Mouse (Mus musculus): ENCODE measurements around the gene Prkd2. TPM values are rescaled to one million over a fixed set of nuclear protein-coding genes. Genes with fewer than 3 reads are reported as not detected.

The Prkd2 gene
- polyA plus RNA-seq, 1 experiment from 2014 or later = 80.0 TPM

DNA sequence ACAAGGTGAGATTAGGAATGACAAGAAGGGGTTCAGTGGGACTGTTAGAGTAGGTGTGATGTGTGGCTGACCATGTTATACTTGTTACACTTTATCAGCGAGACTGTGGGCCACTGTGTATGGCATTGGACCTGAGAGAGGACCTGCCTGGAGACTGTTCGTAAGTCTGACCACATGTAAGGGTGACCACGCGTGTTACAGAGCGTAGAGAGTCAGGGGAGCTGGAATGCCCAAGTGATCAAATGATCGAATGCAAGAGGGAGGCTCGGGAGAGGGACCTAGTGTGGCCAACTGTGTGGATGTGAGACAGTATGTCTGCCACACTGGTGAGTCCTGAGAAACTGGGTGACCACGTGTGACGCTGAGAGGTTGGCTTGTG is 49.6 kb downstream of the Prkd2 start:
- no peak for DNase-seq (ENCODE audit: low spot score)

DNA sequence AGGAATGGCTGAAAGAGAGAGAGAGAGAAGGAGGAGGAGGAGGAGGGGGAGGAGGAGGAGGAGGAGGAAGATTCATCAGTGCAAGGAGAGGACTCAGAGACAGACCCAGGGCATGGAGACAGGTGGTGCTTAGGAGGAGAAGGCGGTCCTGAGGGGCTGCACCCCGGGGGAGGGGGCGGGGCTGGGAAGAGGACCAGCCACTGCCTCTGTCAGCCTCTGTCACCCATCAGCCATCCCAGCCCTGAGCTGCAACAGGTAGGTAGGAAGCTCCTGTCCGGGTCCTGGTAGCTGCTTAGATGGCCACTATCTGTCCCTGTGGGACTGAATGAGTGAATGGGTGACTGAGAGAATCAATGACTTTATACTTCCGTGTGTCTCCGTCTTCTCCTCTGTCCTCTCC is 50.9 kb downstream of the Prkd2 start:
- DNase-seq (ENCODE audit: low spot score) = no peak

DNA sequence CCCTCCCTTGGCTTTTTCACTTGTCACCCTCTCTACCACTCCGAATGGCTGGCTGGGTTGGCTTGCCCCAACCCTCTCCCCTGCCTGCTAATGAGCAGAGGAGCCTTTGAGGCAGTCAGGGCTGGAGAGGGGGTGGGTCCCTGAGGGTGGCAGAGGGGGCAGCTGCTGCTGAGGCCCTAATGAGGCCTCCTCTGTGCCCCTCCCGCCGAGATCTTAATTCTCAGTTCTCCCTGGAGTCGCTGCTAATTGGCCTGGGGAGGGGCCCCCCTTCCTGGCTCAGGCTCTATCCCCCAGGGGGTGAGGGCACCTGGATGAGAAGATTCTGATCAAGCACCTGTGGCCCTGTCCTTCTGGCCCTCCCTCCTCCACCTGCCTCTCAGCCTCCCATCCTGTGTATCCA is 51.6 kb downstream of the Prkd2 start:
- DNase-seq (ENCODE audit: low spot score) = no peak

DNA sequence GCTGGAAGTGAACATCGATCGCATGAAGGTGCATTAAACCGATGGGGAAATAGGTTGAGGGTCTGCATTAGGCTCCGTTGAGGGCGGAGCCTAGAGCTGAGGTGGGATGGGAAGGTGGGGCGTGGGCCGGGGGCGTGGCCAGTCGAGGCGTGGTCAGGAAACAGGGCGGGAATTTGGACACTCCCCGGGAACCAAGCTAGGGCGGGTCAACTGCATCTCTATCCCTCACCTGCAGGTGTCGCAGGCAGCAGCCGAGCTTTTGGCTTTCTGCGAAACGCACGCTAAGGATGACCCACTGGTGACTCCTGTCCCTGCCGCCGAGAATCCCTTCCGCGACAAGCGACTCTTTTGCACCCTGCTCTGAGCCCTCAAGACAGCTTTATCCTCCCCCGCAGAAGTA is 52.3 kb downstream of the Prkd2 start:
- peak; percentile 63 for DNase-seq (ENCODE audit: low spot score)

DNA sequence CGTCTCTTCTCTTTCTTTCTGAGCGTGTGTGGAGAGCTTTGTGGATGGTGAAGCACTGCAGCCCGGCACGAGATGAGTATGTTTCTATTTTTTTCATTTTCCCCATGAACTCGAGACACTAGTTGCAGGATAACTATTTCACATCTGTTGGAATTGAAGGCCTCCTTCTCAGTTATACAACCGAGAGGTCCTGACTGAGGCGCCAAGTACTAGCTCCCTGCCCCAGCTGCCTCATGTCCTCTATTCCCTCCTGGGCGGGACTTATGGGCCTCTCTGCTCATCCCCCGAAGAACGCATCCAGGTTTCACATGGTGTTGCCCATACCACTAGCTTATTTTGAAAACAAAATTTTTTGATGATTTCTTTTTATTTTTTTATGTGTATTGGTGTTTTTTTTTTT is 52.8 kb downstream of the Prkd2 start:
- no peak for DNase-seq (ENCODE audit: low spot score)

DNA sequence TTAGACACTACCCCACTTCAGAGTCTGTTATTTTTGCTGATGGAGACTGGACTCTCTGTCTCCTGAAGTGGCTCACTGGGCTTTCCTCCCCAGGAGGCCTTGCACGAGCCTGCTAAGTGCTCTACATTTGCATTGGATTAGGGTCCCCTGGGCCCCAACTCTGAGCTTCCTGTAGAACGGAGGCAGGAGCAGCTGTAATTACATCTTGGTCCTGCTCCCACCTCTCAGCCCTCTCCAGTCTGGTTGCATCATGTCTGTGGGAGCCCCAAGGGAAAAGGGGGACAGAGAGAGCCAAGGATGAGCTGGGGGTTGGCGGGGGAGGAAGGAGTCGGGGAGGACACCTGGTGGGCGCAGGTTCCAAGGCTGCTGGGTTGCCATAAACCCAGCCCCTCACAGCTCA is 57.8 kb downstream of the Prkd2 start:
- no peak for DNase-seq (ENCODE audit: low spot score)

DNA sequence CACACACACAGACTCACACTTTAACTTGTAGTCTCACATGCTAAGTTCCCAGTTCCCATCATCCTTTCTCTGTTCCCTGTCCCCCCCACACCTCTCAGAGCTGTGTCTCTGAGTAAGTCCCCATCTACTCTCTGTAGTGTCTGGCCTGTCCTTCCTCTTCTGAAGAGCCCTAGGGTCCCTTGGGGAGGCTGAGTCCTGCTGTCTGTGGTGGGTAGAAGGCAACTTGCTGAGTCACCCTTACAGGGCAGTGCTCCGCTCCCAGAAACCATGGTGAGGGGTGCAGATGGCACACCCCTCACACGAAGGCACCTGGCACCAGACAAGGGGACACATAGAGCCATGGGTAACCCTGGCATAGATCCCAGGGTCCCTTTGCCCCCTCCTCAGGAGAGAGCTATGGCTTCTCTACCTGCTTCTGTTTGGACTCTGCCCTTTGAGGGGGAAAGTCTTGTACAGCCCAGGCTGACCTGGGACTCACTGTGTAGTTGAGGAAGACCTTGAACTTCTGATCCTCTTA is 60.8 kb downstream of the Prkd2 start:
- no peak for DNase-seq (ENCODE audit: low spot score)

DNA sequence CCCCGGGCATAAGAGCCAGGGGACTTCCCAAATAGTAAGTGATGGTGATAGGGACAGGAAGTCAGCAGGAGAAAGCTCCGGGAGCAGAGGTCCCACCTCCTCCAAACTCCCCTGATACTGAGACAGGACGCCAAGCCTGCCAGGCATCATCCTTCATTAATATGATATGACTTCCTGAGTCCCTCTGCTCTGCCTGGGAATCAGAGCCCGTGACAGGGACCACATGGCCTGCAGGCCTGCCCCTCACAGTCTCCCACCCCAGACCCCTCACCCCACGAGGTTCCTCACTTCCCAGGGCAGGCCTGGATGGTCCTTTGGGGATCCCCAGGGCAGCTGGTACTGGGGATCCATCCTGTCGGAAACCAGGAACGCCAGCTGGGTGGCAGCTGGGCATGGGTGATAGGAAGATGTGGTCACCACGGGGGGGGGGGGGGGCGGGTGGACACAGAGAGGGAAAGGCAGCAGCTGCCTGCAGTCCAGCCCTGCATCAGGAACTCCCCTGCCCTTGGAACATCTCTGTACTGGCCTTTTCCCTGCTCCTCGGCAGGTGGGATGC is 61.5 kb downstream of the Prkd2 start:
- no peak for DNase-seq (ENCODE audit: low spot score)

DNA sequence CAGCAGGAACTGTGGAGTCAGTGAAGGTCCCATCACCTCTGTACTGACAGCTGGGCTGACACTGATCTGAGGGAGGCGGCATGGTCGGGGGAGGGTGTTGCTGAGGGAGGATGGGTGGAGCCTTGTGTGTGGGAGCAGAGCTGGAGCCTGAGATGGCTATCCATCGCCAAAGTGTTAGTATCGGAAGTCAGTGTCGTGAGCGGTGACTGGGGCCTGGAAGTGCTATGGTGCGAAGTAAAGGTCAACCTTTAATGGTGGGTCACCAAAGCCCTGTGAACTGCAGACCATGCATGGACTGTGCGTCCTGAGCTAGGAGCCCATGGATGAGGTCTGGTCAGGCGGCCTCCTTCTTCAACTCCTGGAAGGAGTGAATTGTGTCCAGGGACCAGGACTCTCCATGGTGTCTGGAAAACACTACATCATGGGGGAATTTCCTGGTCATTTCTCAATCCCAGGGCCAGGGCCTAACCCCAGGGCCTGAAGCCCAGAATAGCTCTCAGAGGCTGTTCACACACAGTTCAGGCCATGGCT is 62.9 kb downstream of the Prkd2 start:
- no peak for DNase-seq (ENCODE audit: low spot score)

DNA sequence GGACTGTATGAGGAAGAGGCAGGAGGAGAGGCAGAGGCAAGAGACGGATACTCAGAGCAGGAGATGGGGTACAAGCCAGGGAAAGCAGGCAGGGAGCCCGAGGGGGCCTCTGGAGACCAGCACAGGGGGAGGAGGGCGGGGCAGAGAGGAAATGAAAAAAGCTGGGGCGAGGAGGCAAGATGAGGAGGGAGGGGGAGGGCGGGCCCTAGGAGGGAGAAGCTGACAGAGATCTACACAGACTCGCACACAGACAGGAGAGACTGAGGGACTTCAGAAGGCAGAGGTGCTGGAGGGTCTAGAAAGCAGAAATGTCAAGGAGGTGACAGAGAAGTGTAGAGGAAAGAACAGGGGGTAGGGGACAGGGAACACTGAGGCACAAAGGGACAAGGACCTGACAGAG is 63.6 kb downstream of the Prkd2 start, which contains the start of gene Ptgir:
TSS of gene Ptgir (plus strand) at position 210 of the 400 bp plus-strand sequence.
- peak; percentile 51 for DNase-seq (ENCODE audit: low spot score)

DNA sequence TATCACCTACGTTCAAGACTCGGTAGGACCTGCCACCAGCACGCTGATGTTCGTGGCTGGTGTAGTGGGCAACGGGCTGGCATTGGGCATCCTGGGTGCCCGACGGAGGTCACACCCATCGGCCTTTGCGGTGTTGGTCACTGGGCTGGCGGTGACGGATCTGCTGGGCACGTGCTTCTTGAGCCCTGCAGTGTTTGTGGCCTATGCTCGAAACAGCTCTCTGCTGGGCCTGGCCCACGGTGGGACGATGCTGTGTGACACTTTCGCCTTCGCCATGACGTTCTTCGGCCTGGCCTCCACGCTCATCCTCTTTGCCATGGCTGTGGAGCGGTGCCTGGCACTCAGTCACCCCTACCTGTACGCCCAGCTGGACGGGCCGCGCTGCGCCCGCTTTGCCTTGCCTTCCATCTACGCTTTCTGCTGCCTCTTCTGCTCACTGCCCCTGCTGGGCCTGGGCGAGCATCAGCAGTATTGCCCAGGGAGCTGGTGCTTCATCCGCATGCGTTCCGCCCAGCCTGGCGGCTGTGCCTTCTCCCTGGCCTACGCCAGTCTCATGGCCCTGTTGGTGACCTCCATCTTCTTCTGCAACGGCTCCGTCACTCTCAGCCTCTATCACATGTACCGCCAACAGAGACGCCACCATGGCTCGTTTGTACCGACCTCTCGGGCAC is 64.3 kb downstream of the Prkd2 start:
- DNase-seq (ENCODE audit: low spot score) = no peak

DNA sequence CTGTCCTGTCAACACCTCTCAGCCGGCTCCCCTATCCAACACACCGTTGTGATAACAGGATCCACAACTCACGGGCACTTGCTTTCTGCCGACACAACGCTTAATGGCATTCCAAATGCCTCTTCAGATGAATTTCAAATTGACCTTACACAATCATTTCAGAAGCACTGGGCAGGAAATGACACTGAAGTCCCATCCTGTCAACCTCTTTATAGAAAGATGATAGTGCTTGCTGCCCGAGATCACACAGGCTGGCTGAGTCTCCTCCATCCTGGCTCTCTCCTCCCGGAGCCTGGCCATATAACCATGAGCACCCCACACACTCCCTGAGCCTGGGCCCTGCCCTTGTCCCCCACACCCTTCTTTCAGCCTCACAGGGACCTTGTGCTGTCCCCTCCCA is 65.1 kb downstream of the Prkd2 start:
- no peak for DNase-seq (ENCODE audit: low spot score)

DNA sequence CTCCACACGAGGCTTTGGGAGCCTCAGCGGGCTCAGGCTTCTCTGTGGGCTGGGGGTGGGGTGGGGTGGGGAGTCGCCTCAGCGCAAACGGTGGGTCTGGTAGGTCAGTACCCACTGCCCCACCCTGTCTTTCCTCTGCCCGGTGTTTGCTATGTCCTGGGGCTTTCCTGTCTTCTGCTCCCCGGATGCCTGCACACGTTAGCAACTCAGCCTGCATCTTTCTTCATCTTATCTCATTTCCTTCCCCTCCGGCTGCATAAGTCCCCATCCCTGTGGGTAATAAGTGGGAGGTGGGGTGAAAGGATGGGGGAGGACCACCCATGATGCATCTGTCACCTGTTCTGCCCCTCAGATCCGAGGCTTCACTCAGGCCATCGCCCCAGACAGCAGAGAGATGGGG is 65.7 kb downstream of the Prkd2 start:
- DNase-seq (ENCODE audit: low spot score) = no peak

DNA sequence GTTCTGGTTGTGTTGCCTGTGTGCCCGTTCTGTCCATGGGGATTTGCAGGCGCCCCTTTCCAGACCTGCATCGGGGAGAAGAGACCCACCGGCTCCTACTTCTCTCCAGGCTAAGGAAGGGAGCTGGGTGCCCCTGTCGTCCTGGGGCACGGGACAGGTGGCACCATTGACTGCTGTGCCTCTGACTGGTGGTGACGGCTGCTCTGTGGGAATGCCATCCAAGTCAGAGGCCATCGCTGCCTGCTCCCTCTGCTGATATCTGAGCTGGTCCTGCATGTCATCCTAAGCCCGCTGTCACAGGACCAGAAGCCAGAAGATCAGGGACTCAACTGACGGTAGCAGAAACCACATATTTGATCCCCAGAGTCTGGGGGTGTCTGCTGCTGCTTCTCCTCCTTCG is 66.2 kb downstream of the Prkd2 start:
- no peak for DNase-seq (ENCODE audit: low spot score)

DNA sequence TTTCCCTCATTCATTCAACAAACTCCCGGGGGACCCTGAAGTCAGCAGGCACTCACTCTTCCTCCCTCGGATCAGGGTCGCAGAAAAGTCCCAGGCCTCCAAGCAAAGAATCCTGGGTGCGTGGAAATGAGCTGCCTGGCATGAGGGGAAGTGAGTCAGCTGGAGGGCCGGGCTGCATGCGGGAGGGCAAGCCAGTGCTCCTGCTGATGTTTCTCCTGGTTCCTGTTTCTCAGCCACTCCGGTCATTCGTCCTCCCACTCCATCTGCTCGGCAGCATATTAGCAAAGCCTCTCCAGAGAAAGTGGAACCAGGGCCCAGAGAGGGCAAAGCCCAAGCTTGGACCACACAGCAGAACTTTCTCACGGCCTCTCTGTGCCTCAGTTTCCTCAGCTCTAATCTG is 67.2 kb downstream of the Prkd2 start:
- DNase-seq (ENCODE audit: low spot score) = no peak

DNA sequence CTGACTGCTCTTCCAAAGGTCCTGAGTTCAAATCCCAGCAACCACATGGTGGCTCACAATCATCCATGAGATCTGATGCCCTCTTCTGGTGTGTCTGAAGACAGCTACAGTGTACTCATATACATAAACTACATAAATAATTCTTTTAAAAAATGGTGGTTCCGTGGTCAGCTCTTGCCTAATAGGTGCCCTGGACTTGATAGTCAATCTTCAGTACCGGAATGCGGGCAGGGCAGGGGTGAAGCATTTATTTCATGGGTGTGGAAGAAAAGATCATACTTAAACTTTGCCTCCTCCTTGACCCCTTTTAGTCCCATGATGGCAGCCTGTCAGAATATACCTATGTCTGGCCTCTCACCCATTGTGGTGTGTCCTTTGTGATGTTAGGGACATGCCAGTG is 69.2 kb downstream of the Prkd2 start:
- no peak for DNase-seq (ENCODE audit: low spot score)

DNA sequence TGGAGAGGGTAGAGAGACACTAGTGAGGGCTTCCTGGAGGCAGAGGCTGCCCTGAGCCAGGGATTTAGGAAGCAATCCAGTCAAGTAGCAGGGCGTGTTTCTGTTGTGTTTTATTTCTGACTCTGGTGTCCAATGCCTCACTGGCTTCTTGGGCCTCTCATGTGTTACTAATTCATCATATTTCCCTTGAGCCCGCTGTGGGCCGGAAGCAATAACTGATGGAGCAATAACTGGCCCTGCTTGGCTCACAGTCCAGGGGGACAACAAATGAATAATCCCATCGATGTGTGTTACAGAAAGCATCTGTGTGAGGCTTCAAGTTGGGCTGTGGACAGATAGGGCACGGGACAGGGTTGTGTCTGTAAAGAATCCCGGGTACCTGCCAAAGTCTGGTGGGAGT is 69.7 kb downstream of the Prkd2 start:
- DNase-seq (ENCODE audit: low spot score) = no peak

DNA sequence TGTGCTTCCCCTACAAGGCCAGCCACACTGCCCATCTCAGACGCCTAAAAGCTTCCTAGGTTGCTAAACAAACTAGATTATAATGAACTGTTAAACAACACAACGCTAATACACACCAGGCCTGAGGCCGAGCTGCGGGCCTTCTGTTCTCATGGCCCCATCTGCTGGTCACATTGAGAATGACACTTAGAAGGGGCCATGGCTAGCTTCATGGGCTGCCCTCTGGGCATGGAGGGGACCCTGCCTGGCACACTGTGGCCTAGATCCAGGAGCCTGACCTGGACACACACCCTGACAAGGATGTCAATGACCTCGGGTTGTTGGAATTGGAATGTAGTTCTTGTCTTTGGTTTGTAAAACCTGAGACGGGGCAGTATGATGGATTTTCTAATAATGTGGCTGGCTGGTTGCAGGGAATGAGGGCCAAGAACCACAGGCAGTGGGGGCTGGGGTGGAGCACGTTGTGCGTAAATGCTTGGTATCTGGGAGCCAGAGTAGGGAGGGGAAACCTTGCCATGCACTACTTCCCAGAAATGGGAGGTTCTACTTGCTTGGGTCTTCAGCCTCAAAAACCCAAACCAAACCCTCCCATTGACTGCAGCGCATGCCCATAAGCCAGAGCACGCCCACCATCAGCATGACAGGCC is 71.2 kb downstream of the Prkd2 start:
- peak; percentile 75 for DNase-seq (ENCODE audit: low spot score)

DNA sequence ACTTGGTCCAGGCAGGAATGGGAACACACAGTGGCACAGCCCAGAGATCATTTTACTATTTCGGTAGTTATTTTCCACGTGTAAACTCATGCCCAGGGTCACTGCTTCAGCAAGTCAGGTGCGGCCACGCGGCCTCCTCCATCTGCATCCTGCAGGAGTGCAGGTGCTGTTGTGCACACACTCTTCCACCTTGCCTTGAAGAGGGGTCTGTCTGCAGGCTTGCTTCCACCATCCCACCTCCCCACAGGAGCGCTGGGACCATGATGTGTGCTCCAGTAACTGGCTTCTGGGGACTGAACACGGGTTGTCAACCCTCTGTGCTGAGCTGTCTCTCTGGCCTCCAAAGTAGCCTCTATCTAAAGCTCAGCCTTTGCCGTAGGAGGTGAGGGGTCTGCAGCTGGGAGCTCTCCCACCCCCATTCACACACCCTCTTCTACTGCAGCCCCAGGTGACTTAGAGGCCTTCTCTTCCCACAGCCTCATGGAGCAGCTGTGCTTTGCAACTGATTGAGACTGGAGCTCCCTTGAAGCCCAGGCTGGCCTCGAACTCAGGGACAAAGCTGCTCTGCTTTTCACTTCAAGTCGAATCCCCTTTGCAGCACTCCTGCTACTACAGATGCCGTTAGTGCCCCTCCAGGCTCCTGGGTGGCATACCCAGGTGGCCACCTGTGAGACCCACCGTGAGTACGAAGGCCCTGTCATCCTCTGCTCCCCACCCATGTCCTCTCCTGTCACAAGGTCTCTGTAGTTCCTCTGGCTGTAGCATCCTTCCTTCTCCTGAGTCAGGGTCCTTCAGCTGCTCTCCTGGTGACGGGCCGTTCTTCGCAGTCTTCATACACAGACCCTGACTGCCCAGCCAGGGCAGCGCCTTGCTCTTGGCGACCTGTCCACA is 72.0 kb downstream of the Prkd2 start:
- no peak for DNase-seq (ENCODE audit: low spot score)

DNA sequence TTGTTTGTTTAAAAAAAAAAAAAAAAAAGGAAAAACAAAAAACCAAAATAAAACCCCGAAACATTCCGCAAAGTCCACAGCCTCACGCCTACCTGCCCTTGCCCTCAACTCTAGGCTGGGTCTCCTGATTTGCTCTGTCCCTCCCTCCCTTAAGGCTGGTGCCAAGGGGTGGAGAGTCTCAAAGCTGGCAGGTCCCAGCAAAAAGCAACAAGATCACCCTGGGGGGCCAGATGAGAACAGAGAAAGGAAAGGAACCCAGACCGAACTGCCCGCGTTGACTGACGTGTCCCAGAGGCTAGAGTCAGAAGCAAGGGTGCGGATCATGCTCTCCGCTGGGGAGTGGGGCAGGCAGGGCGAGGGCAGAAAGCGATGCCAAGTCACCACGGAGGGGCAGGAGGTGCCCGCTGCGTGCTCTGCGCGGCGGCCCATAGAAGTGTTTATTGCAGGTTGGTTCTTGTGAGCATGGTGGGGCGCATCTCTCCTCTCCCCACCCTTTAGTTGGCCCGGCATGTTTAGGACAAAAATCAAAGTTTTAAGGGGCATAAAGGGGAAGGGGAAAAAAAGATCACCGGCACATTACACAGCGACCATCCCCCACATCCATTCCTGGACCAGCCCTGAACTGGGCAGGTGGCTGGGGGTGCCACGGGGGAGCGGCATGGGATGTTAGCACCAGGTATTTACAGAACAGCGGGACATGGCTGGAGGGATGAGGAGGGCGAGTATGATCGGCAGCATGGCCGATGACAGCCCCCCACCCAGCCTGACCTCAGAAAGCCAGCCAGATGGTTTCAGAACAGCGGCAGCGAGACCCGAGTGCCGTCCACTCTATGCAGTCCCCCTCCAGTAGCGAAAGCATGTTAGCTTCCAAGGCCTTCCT is 73.0 kb downstream of the Prkd2 start:
- DNase-seq (ENCODE audit: low spot score) = no peak

All from thymus, postnatal 0 days (tissue).